Mouse (Mus musculus) midbrain, embryonic 16.5 days (tissue): ENCODE results near the gene Runx2. TPM values are rescaled to one million over a fixed set of nuclear protein-coding genes. Genes with fewer than 3 reads are reported as not detected.
A peak's percentile ranks its signal among the peaks of the same experiment; 100 is the strongest.

Experiments
- ATAC-seq: fragments of 200-750 bp; cut with Nextera tagmentation; 2 replicates; pipeline ENCODE4 v1.8.0; 2017; ENCODE audit warnings: moderate TSS enrichment
- H3K27ac ChIP-seq: fragments of 300-500 bp; sonication (generic); 2 replicates; pipeline ENCODE4 v1.5.1; 2014; ENCODE audit warnings: mild to moderate bottlenecking, low read length, mixed read lengths
- H3K27me3 ChIP-seq: fragments of 300-500 bp; sonication (generic); 2 replicates; pipeline ENCODE4 v1.6.1; 2014; ENCODE audit warnings: low read depth, low read length, mixed read lengths; ENCODE audit not compliant: control insufficient read depth, insufficient read depth
- H3K36me3 ChIP-seq: fragments of 300-500 bp; sonication (generic); 2 replicates; pipeline ENCODE4 v1.6.1; 2014; ENCODE audit warnings: mild to moderate bottlenecking, low read length, moderate library complexity, mixed read lengths; ENCODE audit not compliant: control insufficient read depth, insufficient read depth
- H3K4me1 ChIP-seq: fragments of 300-500 bp; sonication (generic); 2 replicates; pipeline ENCODE4 v1.6.1; 2014; ENCODE audit warnings: mild to moderate bottlenecking, low read length, mixed read lengths; ENCODE audit not compliant: control insufficient read depth, insufficient read depth
- H3K4me2 ChIP-seq: fragments of 300-500 bp; sonication (generic); 2 replicates; pipeline ENCODE4 v1.6.1; 2014; ENCODE audit warnings: mild to moderate bottlenecking, low read length, mixed read lengths
- H3K4me3 ChIP-seq: fragments of 300-500 bp; sonication (generic); 2 replicates; pipeline ENCODE4 v1.5.1; 2014; ENCODE audit warnings: low read depth, mild to moderate bottlenecking, low read length, moderate library complexity, mixed read lengths
- H3K9ac ChIP-seq: fragments of 300-500 bp; sonication (generic); 2 replicates; pipeline ENCODE4 v1.6.1; 2014; ENCODE audit warnings: low read depth, low read length, mixed read lengths
- H3K9me3 ChIP-seq: fragments of 300-500 bp; sonication (generic); replicated peaks from 2 replicates; pipeline ENCODE4 v1.6.1; 2014; ENCODE audit warnings: mild to moderate bottlenecking, low read length, mixed read lengths; ENCODE audit not compliant: control insufficient read depth, poor library complexity, severe bottlenecking
- WGBS: fragments of 180-500 bp; shearing (Covaris S2); extraction: QIAGEN DNeasy Blood & Tissue Kit; methylation state at CpG from one replicate; pipeline ENCODE4 v1.1.7; 2014; 5-methylcytosine and 5-hydroxymethylcytosine counted together
- polyA plus RNA-seq: library from polyadenylated mRNA; unstranded; fragments of >200 nt; fragmentation: Nextera tagmentation; extraction: Ambion mirVana; gene quantifications from 2 replicates; pipeline ENCODE4 v1.2.1, GENCODE M21; 2015

Runx2 gene
- polyA plus RNA-seq, 1 experiment from 2014 or later = 0.53 TPM

GRCm38 (mm10) chr17:44649056-44649455 is 165.5 kb downstream of the Runx2 start:
- H3K9ac ChIP-seq = no peak overlapping the region
- H3K27ac ChIP-seq = no peak overlapping the region
- no peaks in the 10 kb centered on the region for H3K4me1 ChIP-seq
- 23% methylated on average over 8 of the region's 8 CpGs for WGBS
- ATAC-seq = no peak
- no peak overlapping the region for H3K4me3 ChIP-seq
- H3K4me2 ChIP-seq = no peak overlapping the region
- H3K9me3 ChIP-seq = no peaks in the 10 kb centered on the region
- H3K27me3 ChIP-seq = no peaks in the 10 kb centered on the region
- H3K36me3 ChIP-seq = no peaks in the 10 kb centered on the region

- no peak for ATAC-seq
- no peak overlapping the region for H3K4me3 ChIP-seq
These were observed 166.7 kb downstream of the Runx2 start for GRCm38 (mm10) chr17:44647916-44648315.

DNA sequence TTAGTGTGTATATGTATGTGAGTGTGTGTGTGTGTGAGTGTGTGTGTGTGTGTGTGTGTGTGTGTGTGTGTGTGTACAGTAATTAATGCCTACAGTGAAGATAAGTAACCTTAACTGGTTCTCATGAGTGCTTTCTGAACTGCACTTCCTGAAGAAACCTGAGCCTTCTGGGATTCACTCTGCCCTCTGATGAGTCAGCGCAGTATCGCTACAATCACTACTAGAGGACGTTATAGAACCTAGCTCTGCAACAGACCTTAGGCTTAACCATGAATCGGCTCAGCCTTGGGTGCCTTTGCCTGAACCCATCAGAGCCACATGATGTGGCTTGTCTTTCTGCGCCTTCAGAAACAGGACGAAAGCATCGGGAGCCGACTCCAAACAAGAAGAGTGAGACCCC is 169.5 kb downstream of the Runx2 start:
- no peak overlapping the region for H3K9ac ChIP-seq
- ATAC-seq = no peak
- H3K36me3 ChIP-seq = no peaks in the 10 kb centered on the region
- H3K4me3 ChIP-seq = no peak overlapping the region
- H3K4me1 ChIP-seq = no peaks in the 10 kb centered on the region
- H3K4me2 ChIP-seq = no peak overlapping the region
- H3K9me3 ChIP-seq = no peaks in the 10 kb centered on the region
- WGBS = 91% methylated on average over 8 of the region's 8 CpGs
- H3K27ac ChIP-seq = no peak overlapping the region
- H3K27me3 ChIP-seq = no peaks in the 10 kb centered on the region

More at GRCm38 (mm10) chr17:44647916-44648315, 166.7 kb downstream of the Runx2 start:
- Histone ChIP-seq H3K36me3 (no peaks in the 10 kb centered on the region), H3K9me3 (no peaks in the 10 kb centered on the region), H3K9ac (no peak overlapping the region), H3K27me3 (no peaks in the 10 kb centered on the region), H3K27ac (no peak overlapping the region), H3K4me1 (no peaks in the 10 kb centered on the region), H3K4me2 (no peak overlapping the region)
- WGBS = 79% methylated on average over 6 of the region's 6 CpGs

DNA sequence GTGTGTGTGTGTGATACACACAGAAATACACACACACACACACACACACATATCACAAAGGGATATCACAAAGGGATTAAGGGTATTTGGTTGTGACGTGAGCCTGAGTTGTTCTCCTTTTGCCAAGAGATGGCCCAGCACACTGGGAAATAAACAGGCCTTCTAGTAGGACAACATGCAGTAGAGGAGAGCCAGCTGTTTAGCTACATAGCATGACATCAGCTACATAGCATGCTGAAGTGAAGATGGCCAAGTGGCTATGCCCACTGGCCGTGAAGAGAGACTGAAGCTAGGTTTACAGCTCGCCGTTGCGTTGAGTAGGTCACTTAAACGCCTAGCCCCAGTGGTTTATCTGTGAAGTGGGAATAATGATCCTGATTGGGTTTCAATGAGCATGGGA is 171.3 kb downstream of the Runx2 start:
- H3K9me3 ChIP-seq = no peaks in the 10 kb centered on the region
- no peak overlapping the region for H3K27ac ChIP-seq
- no peak overlapping the region for H3K4me3 ChIP-seq
- no peaks in the 10 kb centered on the region for H3K36me3 ChIP-seq
- no peak for ATAC-seq
- no peaks in the 10 kb centered on the region for H3K27me3 ChIP-seq
- 95% methylated on average over 6 of the region's 6 CpGs for WGBS
- no peak overlapping the region for H3K9ac ChIP-seq
- H3K4me1 ChIP-seq = no peaks in the 10 kb centered on the region; the same call in 1 of the 2 replicates
- no peak overlapping the region for H3K4me2 ChIP-seq

DNA sequence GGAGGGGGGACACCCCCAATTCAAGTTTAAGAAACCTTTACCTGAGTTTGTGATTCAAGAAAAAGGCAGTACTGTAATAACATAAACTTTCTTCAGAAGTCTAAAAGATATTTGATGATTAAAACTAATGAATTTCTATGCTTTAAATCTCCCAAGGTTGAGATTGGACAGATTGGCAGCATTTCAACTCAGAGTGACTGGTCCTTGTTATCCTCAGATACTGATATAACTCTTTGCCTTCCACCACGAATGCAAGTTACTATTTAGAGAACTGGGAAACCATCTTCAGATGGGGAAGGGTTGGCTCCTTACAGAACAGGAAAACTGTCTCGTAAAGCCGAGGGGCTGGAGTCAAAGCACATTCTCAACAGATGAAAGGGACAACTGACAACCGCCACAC is 172.5 kb downstream of the Runx2 start:
- no peak overlapping the region for H3K27ac ChIP-seq
- H3K4me3 ChIP-seq = no peak overlapping the region
- H3K9ac ChIP-seq = no peak overlapping the region
- 86% methylated on average over 4 of the region's 4 CpGs for WGBS
- no peak for ATAC-seq
- H3K4me1 ChIP-seq = no peaks in the 10 kb centered on the region; the same call in 1 of the 2 replicates
- no peaks in the 10 kb centered on the region for H3K27me3 ChIP-seq
- H3K4me2 ChIP-seq = no peak overlapping the region
- H3K36me3 ChIP-seq = no peaks in the 10 kb centered on the region
- H3K9me3 ChIP-seq = no peaks in the 10 kb centered on the region

DNA sequence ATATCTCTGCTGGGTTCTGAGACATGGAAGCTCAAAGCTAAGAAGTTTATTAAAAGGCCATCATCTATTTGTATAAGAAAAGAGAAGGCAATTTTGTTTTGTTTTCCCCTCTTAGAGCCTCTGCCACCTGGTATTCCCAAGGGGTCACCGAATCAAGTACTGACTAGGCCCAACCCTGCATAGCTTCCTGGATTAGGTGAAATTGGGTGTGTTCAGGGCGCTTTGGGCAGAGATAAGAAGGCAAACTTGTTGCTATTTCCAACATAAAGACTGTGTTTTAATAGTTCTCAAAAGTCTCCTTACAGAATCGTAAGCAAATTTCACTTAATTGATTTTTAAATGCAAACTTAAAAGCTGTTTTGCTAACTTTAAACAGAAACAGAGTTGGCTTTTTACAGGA is 173.7 kb downstream of the Runx2 start:
- H3K9ac ChIP-seq = no peak overlapping the region
- no peak overlapping the region for H3K4me2 ChIP-seq
- H3K36me3 ChIP-seq = no peaks in the 10 kb centered on the region
- no peak overlapping the region for H3K4me3 ChIP-seq
- no peak overlapping the region for H3K27ac ChIP-seq
- 81% methylated on average over 3 of the region's 3 CpGs for WGBS
- no peaks in the 10 kb centered on the region for H3K27me3 ChIP-seq
- no peak for ATAC-seq
- H3K4me1 ChIP-seq = no peaks in the 10 kb centered on the region; the same call in 1 of the 2 replicates
- H3K9me3 ChIP-seq = no peaks in the 10 kb centered on the region

DNA sequence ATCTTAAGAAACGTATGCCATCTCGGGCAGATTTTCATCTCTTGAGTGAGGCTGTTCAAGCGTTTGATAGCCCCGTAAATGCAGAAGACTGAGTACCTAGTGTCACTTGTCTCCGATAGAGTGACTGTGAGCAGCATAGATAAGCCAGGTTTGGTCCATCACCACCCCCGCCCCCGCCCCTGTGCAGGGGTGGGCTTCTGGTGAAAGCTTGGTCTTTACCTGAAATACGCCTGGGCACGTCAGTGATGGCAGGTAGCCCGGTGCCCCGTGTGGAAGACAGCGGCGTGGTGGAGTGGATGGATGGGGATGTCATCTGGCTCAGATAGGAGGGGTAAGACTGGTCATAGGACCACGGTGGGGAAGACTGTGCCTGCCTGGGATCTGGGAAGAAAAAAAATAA is 175.2 kb downstream of the Runx2 start:
- no peak for ATAC-seq
- Histone ChIP-seq H3K9ac (no peak overlapping the region), H3K9me3 (no peaks in the 10 kb centered on the region), H3K27ac (no peak overlapping the region), H3K4me2 (no peak overlapping the region), H3K27me3 (no peaks in the 10 kb centered on the region), H3K4me1 (no peaks in the 10 kb centered on the region; the same call in 1 of the 2 replicates), H3K36me3 (no peaks in the 10 kb centered on the region), H3K4me3 (no peak overlapping the region)
- 94% methylated on average over 14 of the region's 14 CpGs for WGBS

DNA sequence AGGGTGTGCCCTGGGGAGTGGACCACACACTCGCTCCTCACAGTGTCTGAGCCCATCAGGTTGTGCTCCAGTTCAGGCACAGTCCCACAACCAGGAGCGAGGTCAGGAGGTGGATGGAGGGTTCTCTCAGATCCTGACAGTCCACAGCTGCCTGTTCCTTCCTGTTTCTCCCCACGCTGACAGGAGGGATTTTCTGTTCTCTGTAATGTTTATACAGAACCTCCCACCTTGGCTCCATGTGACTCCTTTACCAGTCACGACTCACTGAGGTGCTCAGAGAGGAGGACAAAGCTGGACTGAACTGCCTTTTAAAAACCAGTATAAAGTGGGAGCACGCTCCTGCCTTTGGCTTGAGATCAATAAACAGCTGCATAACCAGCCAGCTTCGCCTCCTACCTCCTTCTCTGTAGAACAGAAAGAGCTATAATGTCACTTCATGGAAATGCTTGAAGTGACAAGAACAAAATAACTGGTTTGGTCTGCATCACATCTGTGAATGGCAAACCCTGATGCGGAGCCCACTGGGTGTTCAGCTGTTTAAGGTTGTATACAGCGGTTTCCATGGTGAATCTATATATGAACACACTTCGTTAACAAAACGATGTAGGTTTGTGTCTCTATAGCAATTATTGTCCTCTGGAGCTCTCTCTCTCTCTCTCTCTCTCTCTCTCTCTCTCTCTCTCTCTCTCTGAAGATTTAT is 177.3 kb downstream of the Runx2 start:
- H3K9me3 ChIP-seq = no peaks in the 10 kb centered on the region
- no peak overlapping the region for H3K27ac ChIP-seq
- 72% methylated on average over 10 of the region's 10 CpGs for WGBS
- no peaks in the 10 kb centered on the region; the same call in 1 of the 2 replicates for H3K4me1 ChIP-seq
- H3K4me2 ChIP-seq = no peak overlapping the region
- H3K9ac ChIP-seq = no peak overlapping the region
- no peaks in the 10 kb centered on the region for H3K27me3 ChIP-seq
- no peak overlapping the region for H3K4me3 ChIP-seq
- H3K36me3 ChIP-seq = no peaks in the 10 kb centered on the region
- peak; percentile 42; the same call in 1 of the 2 replicates for ATAC-seq

DNA sequence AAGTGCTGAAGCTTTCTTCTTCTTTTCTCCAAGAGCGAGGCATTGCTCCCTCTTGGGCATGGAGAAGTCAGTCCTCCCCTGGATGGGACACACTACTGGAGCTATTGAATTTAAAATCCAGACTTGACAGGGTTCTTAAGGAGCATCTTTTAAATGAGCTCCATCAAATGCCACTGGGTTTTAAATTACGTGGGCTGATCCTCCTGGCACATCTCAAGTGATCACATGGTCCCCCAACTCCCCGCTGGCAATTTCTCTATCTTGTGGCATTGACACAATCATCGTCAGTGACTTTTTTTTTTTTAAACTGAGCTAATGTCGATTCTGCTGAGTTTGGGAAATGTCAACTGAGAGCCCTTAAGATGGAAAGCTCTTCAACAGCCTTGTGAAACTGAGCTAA is 180.1 kb downstream of the Runx2 start:
- no peak overlapping the region for H3K9ac ChIP-seq
- H3K9me3 ChIP-seq = no peaks in the 10 kb centered on the region
- H3K27me3 ChIP-seq = no peaks in the 10 kb centered on the region
- ATAC-seq = no peak
- no peak overlapping the region for H3K4me2 ChIP-seq
- no peak overlapping the region for H3K4me3 ChIP-seq
- no peak overlapping the region for H3K27ac ChIP-seq
- H3K4me1 ChIP-seq = no peaks in the 10 kb centered on the region; the same call in 1 of the 2 replicates
- 71% methylated on average over 5 of the region's 5 CpGs for WGBS
- H3K36me3 ChIP-seq = no peaks in the 10 kb centered on the region
